Mouse (Mus musculus): Measurements from ENCODE around the gene Tcp11.
A peak's percentile ranks its signal among the peaks of the same experiment; 100 is the strongest.

Tcp11 gene

DNA sequence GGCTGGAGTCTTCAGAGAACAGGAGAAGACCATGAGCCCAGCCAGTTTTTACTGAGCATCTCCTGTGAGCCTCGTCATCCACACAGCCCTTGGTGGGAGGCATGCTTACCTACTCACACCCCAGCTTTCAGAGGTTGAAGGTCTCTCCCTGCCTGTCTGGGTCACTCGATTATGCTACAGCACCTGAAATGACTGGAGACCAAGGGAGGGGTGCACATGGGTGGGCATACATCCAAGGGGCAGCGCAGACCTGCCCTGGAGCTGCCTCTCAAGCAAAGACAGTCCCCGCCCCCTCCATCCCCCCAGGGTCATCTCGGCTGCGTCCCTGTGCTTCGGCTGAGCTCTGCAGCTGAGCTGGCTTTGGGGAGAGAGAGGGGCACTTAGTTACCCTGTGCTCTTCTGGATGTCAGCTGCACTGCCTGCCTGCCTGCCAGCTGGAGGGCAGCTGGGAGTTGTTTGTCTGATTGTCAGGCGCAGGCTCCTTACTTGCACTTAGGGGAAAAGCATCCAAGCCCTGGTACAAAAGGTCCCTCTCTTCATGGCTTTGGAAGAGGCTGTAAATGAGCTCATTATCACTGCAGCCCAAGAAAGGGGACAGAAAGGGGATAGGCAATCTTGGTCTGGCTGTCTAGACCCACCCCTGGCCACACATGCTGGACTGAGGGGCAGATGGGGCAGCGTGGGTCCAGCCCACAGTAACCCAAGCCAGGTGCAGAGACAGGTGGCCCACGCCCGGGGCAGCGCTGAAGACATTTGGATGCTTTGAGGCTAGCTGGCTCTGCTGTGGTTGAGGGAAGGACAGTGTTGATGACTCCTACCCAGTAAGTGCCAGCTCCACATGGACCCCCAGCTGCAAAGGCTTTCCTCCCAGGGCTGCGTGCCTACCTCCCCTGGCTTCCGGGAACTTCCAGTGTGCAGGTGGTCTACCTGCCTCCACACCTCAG, 43.4 kb downstream of the Tcp11 start:
- no peak for DNase-seq (ENCODE audit: low spot score)

DNA sequence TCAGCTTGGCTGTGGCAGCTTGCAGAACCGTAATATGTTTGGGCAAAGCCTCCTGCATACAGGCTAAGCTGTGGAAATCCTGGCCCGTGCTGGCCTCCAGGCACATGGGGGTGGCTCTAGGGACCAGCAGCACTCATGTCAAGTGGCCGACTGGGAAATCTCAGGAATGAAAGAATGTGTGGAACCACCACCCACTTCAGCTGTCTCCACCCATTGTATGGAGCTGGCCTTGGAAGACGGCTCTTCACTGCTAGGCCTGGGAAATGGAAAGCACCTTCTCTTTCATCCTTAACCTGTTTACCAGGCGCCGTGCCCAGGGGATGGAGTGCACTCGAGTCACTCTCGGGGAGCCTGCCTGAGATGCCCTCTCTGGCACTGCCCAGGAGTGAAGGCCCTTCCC, 45.5 kb downstream of the Tcp11 start:
- no peak for DNase-seq (ENCODE audit: low spot score)

DNA sequence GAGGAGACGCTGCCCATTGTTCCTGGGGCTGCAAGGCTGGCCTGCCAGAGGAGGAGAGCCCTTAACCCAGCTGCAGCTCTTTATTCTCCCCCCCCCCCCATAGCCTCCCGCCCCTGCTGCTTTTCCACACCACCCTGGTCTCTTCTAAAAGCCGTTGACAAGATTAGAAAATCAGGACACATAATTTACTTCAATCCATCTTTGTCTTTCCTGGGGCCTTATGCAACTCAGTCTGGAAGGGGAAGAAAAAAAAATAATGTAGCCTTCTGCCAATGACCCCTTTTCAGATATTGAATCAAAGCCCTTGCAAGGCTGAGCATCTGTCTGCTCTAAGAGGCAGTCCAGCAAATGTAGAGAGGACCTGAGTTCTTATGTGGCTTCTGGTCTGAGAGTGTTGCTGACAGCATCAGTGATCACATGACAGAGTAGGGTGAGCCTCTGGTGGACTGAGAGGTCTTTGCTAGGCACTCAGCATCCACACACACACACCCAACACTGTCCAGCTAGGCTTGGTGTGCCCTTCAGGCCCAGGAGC, 47.3 kb downstream of the Tcp11 start:
- DNase-seq (ENCODE audit: low spot score), result no peak

DNA sequence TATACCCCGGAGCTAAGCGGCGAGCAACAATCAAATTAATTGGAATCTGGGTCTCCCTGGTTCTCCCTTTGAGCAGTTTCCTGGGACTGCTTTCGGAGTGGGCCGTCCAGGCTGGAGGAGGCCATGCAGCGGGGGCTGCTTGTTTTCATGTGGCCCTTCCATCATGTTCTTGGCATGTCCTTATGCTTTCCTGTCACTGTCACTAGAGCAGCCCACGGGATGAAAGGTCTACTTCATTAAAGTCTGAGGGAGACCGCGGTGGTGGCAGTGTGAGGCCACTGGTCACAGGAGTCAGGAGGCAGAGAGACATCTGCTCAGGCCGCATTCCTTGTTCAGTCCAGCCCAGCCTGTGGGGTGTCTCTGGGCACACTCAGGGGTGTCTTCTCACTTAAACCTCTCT, 48.2 kb downstream of the Tcp11 start:
- no peak for DNase-seq (ENCODE audit: low spot score)

DNA sequence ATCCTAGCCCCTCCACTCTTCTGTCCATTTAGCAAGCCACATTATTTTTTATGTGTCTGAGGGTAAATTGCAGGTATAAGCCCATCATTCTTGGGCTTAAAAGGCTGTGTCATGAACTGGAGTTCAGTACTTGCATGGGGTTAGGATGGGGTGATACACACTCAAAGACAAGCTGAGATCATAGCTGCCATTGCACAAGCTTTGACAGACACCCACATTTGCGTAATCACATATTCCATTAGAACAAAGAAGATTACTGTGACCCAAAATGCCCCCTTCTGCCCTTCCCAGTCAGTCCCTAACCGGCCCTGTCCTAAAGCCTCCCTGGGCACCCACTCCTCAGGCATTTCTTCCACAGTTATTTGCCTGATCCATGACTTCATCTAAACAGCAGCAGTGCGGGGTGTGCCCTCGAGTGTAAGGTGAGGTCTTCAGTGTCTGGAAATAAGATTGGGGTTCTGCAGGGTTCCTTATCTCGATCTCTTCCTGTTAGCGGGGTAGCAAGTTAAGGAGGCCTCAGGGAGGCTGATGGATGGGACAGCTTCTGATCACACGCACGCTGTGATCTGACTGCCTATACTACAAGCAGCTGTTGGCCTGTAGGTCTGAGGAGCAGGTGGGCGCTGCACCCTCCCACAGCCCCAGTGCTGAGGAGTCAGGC, 49.0 kb downstream of the Tcp11 start:
- DNase-seq (ENCODE audit: low spot score), result no peak

DNA sequence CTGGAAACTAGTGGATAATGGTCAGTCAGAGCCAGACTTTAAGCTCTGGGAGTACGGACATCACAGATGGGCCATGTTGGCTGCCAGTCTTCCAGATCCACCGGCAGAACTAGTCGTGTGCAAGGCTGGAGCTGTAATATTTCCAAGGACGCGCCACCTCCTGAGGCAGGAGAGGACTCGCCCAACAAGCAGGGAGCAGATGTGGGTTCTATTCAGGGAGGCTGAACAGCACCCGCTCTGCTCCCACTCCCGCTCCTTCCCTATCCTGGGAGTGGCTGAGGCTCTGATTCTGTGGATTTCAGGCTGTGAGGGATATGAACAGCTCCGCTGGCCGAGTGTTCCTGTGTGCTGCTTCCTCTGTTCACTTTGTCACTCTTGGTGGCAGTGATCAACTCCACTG, 50.0 kb downstream of the Tcp11 start:
- DNase-seq (ENCODE audit: low spot score), result no peak

DNA sequence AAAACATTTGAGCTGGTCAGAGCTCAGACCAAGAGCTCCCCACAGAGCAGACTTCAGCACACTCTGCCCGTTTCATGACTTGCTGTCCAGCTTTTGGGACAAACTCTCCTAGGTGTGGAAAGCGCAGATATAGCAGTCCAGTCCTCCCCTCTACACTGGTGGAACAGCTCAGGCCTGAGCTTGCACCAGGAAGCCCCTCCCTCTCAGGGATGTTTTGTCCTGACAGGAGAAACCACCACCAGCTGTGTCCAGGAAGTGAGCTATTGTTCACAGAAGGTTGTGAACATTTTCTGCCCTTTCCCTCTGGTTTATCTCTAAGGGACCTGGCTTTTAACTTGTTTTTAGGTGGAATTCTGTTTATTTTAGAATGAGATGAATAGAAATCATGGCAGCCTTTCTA, 51.1 kb downstream of the Tcp11 start:
- no peak for DNase-seq (ENCODE audit: low spot score)

DNA sequence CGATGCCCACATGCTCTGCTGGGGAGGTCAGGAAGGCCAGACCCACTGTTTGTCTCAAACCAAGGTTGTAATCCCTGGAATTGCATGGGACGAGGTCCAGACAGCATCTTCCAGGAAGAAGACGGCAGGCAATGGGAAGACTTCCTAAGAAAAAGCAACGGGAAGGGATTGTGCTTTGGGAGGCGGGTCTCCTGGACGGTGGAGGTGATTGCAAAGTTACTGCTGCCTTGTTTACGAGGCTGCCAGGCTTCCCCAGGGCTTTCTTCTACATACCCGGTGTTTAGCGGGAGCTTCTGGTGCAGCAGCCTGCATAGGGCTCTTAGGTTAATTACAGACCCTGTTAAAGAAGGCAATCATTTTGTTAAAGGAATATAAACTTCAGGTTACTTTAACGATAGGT, 52.2 kb downstream of the Tcp11 start:
- DNase-seq (ENCODE audit: low spot score), result no peak

DNA sequence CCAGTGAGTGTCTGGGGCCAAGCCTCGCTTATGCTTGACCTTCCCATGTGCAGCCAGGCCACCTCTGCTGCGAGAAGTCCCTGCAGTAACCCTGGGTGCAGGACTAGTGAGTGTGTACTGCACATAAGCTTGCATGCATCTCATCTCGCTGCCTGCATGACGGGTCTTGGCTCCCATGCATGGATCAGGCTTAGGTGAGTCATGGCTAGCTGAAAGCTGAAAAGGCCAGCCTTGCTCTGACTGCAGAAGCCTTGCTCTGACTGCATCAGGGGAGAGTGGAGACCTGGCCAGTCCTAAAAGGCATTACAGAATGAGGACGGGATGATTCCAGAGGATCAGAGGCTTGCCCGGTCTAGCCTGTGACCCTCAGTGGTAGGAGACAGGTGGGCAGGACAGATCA, 53.2 kb downstream of the Tcp11 start:
- no peak for DNase-seq (ENCODE audit: low spot score)

DNA sequence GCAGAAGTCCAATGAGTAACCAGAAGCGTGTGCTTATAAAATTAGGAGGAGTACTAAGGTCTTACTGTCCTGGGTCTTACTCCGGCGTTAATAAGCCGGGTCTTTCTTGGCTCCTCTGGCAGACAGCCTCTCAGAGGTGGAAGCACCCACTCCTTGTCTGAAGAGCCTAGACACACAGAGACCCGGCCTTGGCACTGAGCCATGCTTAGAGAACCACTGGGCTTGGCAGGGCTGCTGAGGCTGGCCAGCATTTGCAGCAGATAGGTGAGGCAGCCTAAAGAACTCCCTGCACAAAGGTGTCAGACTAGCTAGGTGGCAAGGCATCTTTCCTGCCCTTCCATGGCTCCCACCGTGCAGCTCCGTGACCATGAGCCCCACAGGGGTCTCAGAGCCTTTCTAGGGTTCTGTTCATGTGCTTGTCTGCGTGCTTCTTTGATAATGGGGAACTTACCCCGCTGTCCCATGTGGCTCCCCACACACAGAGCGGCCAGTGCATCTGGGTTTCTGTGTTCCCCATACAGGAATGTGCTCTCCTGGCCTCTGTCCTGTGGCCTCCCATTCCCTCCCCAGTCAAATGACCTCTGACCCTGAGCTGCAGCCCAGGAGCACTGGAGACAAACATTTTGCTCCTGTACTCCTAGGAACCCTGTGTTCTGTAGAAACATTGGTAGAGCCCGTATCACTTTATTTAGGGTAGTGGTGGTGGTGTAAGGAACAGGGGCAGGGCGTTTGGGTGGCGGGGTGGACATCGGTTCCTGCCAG, 54.1 kb downstream of the Tcp11 start:
- DNase-seq (ENCODE audit: low spot score), result no peak

DNA sequence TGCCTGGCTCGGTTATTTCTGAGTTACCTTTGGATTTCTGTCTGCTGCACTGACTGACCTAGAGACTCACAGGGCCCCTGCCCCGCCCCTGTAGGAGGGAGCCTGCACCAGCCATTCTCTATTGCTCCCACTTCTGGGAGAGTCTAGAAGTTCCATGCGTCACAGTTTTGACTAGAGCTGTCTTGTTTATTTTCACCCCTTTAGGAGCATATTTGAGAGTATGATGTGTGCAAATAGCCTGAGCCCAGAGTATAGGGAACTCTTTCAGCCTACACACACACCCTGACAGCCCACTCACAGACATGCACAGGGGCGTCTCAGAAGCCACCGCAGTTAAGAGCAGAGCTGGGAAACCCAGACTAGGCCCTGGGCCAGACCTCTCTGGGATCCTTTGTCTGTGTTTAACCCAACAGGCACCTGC, 54.9 kb downstream of the Tcp11 start:
- DNase-seq (ENCODE audit: low spot score), result no peak

DNA sequence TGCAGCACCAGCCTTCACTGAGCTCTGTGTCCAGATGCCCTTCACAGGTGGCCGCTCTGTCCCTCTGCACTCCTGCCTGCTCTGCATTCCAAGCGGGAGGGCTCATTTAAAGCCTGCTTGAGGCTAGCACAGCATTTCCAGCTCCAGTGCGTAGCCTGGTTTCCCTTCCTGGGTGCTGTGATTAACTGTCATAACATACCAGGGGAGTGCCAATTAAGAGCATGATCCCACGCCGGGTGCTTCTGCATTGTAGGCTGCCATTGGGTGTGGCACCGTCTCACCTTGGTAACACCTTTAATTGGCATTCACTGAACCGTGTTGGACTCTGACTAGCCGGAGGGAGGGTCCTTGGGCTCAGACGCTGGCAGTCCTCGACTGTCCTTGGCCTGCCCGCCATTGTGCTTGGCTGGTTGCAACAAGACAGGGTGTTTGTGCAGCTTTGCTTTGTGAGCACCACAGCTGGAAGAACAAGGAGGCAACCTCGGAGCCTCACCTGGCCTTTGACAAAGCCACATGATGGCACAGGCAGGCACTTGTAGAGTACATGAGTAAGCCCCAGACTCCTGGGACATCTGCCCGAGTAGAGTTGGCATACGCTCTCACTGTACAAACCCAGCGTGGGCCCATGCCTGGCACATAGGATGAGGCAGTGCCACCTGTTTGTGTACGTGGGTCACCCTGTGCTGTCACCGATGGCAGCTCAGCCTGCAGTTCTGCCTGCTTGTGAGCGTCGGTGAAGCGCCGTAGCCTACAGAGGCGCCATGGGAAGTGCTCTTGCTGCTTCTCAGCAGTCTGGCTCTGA, 57.4 kb downstream of the Tcp11 start:
- peak; percentile 49 for DNase-seq (ENCODE audit: low spot score)

DNA sequence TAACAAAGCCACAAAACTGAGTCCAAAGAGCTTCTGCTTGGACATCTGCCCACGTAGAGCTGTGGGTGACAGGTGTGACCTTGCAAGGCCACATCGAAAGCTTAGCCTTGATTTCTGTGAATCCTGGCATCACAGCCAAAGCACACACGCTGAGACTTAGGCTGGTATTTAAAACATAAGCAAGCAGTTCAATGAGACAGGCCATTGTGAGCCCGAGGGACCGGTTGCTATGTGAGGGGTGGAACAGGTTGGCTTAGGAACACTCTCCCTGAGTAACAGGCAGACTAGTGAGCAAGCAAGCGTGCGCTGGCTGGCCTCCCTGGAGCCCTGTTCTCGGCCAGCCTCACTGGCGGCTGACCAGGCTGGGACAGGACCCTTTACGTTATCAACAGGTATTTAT, 58.5 kb downstream of the Tcp11 start:
- no peak for DNase-seq (ENCODE audit: low spot score)

DNA sequence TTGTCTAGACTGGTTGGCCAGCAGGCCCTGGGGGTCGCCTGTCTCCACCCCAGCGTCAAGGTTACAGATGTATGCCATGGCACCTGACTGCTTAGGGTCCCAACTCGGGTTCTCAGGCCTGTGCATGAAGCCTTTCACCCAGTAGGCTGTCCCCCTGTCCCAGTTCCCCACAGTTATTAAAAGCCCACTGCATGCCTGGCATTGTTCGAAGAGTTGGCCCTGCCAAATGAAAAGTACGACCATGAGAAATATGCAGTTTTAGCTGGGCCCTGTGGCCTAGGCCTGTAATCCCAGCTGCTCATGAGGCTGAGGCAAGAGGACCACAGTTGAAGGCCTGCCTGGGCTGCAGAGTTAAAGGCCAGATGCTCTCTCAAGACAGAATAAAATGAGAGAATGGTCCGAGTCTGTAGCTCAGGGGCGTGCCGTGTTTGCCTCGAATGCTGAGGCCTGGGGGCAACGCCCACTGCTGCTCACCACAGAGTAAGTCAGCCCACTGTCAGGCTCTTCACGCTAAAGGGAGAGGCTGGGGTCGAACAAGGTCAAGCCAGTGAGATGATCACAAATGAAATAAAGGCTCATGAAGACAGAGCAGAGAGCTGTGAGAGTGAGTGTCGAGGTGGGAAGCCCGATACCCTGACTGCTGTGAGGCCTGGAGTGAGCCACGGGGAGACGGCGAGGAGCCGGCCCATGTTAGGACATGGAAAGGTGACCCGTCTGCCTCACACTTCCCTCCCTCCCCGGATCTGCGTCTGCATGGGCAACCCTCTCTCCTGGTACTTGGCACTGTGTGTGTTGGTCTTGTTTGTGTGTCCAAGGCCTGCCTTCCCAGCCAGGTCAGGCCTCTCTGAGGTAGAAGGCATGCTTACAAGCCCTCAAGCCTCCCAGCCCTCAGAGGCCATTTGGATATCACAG, 60.4 kb downstream of the Tcp11 start:
- DNase-seq (ENCODE audit: low spot score), result no peak

DNA sequence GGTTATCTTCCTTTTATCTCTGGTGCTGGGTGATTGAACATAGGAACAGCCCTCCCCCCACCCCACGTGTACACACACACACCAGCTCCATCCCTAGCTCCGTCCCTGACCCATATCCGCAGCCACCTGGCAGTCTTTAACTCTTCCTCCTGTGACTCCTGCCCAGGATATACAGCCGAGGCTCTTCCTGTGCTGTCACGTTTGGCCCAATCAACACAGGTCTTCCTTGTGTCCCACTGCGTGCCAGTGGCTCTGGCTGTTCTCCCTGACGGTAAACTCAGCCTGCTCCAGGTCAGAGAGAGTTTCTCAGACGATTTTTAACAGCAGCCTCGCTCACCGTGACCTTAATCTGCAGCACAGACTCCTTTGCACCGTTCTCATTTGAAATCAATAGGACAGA, 61.7 kb downstream of the Tcp11 start:
- no peak for DNase-seq (ENCODE audit: low spot score)

DNA sequence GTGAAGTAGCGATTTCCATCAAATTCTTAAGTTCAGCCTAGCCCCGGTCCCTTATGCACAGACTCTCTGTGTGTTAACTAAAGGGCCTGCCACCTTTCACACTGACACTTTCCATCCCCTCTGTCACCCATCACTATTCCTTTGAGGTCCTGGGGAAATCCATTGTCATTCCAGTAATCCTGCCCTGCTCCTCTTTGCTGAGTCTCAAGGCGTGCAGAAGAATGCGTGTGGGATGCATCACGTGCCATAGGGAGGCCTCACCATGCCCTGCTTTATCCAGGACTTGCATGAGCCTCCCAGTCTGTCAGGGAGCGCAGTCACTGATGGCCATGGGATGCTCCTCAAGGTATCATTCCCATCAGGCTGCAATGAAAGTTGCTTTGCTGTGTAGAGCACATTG, 62.1 kb downstream of the Tcp11 start:
- no peak for DNase-seq (ENCODE audit: low spot score)
